Mouse (Mus musculus) urinary bladder, adult 2 months (tissue): ENCODE results near the gene Hcfc2. TPM values are rescaled to one million over a fixed set of nuclear protein-coding genes. Genes with fewer than 3 reads are reported as not detected.

Source experiments
- DNase-seq: peaks from one replicate; pipeline ENCODE4 v3.0.0; 2022; ENCODE audit warnings: low spot score
- polyA plus RNA-seq: library from polyadenylated mRNA; depleted of rRNA; stranded (reverse); fragments of >200 nt; gene quantifications from 2 replicates; pipeline ENCODE4 v1.2.3, GENCODE M21; 2012; rRNA removed

Hcfc2 gene
- polyA plus RNA-seq, 1 experiment: 19.9 TPM

DNA sequence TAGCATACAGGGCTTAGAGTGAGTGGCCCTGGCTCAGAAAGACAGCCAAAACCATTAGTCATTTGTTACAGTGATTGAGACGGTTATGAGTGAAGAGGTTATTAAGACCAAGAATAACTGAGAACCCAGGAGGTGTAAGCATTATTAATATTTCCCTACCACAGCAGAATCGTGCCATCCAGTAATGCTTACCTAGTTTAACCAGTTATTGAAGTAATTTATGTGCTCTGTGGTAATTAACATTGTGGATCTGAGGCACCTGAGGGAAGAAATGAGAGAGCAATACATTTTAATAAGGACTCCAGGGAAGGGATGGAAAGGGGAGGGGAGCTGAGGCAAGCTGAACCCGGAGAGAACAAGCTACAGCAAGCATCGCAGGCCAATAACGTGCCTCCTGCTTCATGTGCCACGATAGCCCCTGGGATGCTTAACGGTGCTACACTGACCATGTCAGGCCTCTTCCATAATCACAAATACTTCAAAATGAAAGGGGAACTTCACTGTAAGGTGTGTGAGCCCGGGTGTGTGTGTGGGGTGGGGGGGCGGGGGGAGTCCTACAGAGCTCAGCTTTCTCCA is 75.7 kb downstream of the Hcfc2 start:
- DNase-seq: no peak

GRCm38 (mm10) chr10:82774841-82775240 is 78.9 kb downstream of the Hcfc2 start:
- DNase-seq: no peak

DNA sequence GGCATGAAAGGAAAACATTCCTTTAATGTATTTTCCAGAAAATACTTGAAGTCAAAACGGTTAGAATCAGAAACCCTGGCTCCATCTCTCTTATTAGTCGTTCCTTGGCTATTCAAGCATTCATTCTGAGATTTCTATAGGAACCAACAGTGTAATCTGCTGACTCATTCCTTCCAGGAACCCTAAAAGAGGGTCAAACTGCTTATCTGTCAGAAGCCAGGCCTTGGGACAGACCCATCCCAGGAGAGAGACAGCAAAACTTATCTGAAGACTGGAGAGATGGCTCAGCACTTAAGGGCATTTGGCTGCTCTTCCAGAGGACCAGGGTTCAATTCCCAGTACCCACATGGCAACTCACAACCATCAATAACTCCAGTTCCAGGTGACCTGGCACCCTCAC is 81.1 kb downstream of the Hcfc2 start:
- no peak for DNase-seq

DNA sequence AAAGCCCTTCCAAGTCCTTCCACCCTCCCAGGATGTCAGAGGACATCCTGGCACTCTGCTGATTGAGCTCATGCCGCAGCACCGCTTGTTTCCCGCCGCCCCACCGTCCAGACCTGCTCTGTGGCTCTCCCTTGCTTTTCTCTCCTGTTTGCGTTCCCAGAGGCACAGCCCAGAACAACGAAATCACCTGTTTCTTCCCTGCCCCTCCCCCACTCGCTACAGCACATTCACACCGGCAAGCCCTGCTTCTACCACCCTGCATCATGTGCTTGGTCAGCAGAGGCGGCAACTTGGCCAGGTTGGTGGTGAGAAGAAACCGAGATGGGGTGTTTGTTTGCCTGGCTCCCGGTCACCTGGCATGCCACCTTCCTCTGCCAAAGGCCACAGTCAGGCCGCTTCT is 81.9 kb downstream of the Hcfc2 start:
- no peak for DNase-seq

DNA sequence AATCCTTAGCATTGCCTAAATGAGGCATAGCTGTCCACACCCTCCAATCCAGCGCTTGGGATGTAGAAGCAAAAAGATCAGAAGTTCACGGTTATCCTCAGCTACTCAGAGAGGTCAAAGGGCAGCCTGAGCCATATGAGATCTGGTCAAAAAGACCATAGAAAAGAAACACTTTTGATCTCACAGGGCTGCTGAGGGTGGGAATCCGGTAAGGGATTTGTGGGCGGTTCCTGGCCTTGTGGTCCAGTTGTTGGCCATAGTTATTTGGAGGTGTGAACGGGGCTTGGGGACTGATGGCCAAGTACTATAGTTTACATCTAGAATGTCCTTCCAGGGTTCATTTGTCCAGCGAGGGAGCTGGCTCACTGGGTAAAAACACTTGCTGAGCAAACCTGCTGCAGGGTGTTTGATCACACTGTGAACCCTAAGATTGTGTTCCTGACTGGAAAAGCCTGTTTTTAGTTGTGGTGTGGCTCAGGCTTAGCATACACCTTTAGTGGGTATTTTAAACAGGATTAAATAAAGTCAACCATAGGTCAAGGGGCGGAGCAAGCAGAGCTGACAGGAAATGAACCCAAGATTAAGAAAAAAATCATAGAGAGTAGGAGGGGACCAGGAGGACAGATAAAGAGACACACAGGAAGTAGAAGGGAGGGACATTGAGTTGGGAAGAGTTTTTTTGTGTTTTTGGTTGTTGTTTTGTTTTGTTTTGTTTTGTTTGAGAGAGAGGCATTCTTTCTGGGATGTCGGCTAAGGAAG is 83.0 kb downstream of the Hcfc2 start:
- DNase-seq: no peak

DNA sequence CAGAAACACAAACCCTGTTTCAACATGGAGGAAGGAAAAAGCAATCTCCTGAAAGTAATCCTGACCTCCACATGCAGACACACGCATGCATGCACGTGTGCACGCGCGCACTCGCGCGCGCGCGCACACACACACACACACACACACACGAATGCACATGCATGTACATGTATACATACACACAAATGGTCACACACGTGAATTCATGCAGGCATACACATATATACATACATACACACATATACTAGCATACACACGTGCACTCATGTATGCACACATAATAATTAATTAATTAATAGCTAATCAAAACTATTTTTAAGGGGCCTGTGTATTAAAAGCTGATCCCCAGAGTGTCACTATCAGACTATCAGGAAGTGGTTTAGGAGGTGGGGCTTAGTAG is 83.9 kb downstream of the Hcfc2 start:
- DNase-seq: no peak

- DNase-seq: no peak
These were observed 84.4 kb downstream of the Hcfc2 start for GRCm38 (mm10) chr10:82780322-82780721.

- no peak for DNase-seq
These were observed 84.9 kb downstream of the Hcfc2 start for GRCm38 (mm10) chr10:82780816-82781215.

GRCm38 (mm10) chr10:82782472-82782871 is 86.5 kb downstream of the Hcfc2 start:
- no peak for DNase-seq

- DNase-seq: no peak
These were observed 93.2 kb downstream of the Hcfc2 start for GRCm38 (mm10) chr10:82789181-82789580.

- no peak for DNase-seq
These were observed 94.5 kb downstream of the Hcfc2 start for GRCm38 (mm10) chr10:82790504-82790903.

- no peak for DNase-seq
These were observed 95.8 kb downstream of the Hcfc2 start for GRCm38 (mm10) chr10:82791713-82792112.

Other genes with a start within 250 kb of the Hcfc2 start
- gene Gm1553, start 203.5 kb upstream of the Hcfc2 start, polyA plus RNA-seq: not detected in 2 replicates
- gene 1190007I07Rik, start 72.9 kb upstream of the Hcfc2 start, polyA plus RNA-seq: 26.1 and 38.6 TPM in 2 replicates
- gene Tdg, start 66.3 kb upstream of the Hcfc2 start, polyA plus RNA-seq: 32.9 and 33.5 TPM in 2 replicates
- gene Glt8d2, start 5.5 kb upstream of the Hcfc2 start, polyA plus RNA-seq: 20.3 and 25.3 TPM in 2 replicates
- gene Nfyb, start 68.0 kb downstream of the Hcfc2 start, polyA plus RNA-seq: 23.2 and 24.1 TPM in 2 replicates
- 53.3 and 59.4 TPM in 2 replicates for gene Txnrd1, start 137.8 kb downstream of the Hcfc2 start, polyA plus RNA-seq
- gene Eid3, start 170.5 kb downstream of the Hcfc2 start, polyA plus RNA-seq: 0.22 and 0.77 TPM in 2 replicates